Mouse (Mus musculus): ENCODE measurements around the gene Fyttd1.
"Not testable (repeated sequence)": the region's sequence is repeated elsewhere in the genome, so short reads cannot be mapped to it uniquely, and the experiment has no call there.

The Fyttd1 gene

DNA sequence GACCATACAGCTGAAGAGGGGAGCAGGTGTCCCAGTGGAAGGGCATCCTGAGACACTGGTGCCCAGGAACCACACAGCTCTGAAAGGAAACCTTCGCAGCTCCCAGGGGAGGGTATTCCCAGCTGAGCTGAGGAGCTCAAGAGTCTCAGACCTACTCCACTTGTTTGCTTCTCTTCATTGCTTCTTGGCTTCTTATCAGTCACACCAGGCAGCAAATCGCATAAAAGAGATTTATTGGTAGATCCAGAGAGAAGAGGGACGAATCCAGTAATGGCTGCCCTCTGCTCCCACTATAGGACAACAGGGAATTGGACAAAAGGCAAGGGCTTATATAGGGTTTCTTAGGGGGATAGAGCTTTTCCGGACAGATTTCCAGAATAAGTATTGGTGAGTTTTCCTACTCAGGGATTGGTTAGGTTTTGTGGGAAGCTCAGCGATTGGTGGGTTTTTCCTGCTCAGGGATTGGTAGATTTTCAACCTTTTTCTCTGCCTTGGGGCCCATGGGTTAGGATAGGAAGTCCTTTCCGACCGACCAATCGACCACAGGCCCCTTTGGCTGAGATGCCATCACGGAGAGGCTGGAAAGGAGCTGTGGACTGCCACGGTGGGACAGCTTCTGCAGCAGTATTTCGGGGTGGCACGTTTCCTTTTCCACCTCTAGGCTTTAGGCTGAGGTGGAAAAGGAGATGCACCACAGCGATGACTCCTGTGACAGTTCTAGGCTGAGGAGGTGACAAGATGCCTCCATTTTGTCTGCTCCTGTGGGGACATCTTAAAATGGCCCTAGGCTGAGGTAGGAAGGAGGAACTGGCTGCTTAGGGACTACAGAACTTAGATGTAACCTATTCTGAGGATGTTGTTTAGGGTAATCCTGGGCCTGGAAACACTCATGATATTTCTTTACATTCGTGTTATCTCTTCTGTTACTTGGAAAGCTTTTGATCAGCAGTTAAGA lies 1.9 kb downstream of the Fyttd1 start:
- DNase-seq (ENCODE audit: low spot score in 2 of 2), result no peak

DNA sequence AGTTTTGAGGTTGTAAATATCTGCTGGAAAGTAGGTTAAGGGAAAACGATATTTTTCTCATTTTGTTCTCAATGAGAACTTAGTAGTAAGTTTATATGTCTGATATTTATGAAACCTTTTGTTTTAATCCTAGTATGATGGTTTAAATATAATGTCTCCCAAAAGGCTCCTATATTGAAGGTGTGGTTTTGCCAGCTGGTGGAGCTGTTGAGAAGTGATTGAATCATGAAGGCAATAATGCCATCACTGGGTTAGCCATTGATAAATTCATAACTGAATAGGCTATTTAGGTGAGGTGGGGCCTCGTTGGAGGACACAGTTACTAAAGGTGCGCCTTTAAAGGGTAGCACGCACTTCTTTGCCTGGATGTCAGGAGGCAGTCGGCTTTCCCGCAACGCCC lies 4.2 kb downstream of the Fyttd1 start:
- no peak for DNase-seq (ENCODE audit: low spot score in 2 of 2)

DNA sequence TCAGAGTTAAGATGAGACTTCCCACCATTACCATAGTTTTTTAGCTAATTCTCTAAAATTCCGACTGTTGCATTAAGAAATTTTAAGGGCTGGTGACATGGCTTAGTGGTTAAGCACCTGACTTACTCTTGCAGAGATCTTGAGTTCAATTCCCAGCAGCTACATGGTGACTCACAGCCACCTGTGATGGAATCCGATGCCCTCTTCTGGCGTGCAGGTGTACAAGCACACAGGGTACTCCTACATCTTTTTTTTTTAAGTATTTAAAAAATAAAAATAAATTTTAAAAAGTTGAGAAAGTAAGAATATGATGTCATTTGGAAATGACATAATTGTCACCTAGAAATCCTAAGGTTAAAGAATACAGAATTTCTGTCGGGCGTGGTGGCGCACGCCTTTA lies 10.7 kb downstream of the Fyttd1 start:
- no peak for DNase-seq (ENCODE audit: low spot score in 2 of 2)

DNA sequence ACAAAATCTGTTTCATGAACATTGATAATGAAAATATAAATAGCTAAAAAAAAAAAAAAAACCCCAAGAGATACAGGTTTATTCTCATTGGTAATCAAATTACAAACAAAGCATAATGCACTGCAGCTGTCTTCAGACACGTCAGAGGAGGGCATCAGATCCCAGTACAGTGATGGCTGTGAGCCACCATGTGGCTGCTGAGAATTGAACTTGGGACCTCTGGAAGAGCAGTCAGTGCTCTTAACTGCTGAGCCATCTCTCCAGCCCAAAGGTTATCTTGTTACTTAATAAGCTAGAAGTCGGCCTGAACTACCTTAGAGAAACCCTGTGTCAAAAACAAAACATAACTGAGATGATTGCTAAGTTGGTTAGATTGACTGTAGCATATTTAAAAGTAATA lies 12.6 kb downstream of the Fyttd1 start:
- DNase-seq (ENCODE audit: low spot score in 2 of 2), result no peak

DNA sequence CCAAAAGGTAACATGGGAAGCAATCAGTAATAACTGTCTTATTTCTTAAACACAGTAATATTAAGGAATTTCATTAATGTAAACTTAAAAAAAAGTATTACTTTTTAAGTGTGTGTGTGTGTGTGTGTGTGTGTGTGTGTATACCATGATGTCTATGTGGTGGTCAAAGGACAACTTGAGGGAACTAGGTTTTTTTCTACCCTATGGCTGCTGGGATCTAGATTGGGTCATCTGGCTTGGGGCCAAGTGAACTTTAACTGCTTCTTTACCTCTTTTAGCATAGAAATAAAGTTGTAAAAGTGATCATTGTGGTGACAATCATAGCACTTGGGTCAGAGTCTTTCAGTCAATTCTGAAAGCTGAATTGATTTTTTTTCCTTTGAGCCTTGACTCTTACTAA lies 18.8 kb downstream of the Fyttd1 start:
- no peak for DNase-seq (ENCODE audit: low spot score in 2 of 2)

DNA sequence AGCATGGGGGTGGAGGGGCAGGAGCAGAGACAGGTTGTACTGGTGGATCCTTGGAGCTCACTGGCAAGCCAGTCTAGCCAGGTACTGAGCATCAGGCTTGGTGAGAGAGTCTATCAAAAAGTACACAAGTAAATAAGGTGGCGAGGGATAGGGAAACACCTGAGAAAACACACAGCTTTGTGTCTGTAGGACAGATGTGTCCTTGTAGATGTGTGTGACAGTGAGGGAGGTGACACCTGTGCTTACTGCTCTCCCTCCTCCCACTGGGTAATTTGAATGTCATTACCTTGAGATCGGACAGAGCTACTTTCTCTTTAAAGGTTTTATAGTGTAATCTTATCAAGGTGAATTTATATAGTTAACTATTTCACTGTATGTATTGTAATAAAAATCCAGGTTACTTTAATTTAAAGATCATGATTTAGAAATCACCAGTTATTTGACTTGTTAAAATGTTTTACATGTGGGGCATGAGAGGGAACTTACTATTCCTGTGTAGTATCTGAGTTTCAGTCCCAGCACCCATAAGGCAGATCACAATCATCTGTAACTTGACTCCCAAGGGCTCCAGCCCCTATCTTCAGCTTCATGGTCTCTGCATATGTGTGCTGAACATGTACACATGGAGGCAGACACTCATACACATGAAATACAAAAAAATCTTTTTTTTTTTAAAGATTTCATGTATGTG lies 24.2 kb downstream of the Fyttd1 start:
- DNase-seq (ENCODE audit: low spot score in 2 of 2), result no peak

DNA sequence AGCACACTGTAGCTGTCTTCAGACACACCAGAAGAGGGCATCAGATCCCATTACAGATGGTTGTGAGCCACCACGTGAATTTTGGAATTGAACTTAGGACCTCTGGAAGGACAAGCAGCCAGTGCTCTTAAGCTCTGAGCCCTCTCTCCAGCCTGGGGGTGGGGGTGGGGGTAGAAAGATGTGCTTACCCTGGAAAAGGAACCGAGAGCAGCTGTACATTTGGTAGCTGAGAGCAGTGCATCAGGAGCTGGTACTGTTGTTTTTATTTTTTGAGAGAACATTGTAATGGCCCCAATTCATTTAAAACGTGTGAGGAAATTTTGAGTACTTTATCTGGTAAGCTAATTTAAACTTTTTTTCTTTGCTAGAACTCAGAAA lies 24.7 kb downstream of the Fyttd1 start:
- no peak for DNase-seq (ENCODE audit: low spot score in 2 of 2)

DNA sequence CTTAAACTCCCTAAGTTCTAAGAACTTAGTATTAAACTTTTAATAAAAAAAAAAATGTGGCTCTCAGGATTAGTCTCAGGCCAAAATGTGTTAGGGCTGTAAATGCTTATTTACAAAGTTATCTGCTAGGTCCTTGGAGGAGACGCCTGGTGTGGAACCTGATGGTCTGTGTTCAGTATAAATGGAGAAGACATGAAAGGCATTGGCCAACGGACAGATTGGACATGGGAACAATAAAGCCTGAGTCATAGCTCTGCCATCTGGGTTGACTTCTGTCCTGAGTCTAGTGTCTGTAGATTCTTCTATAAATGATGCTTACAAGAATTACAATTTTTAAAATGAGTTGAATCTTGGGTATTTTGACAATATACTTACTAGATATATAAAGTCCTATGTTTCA lies 28.9 kb downstream of the Fyttd1 start:
- DNase-seq (ENCODE audit: low spot score in 2 of 2), result no peak

DNA sequence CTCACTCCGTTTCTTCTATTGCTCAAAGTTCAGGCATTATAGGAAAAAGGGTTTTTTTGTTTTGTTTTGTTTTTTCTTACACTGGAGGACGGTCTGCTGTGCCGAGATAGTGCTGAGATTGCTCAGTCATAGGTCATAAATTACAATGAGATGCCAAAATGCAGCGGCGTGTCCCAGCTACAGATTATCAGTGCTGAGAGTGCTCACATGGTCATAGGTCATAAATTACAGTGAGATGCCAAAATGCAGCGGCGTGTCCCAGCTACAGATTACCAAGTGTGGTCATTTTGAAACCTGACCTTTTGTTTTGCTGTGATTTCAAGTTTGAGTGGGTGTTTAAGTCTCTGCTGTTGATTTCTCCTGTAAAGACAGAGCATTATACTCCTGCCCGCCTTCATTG lies 29.4 kb downstream of the Fyttd1 start:
- no peak for DNase-seq (ENCODE audit: low spot score in 2 of 2)

DNA sequence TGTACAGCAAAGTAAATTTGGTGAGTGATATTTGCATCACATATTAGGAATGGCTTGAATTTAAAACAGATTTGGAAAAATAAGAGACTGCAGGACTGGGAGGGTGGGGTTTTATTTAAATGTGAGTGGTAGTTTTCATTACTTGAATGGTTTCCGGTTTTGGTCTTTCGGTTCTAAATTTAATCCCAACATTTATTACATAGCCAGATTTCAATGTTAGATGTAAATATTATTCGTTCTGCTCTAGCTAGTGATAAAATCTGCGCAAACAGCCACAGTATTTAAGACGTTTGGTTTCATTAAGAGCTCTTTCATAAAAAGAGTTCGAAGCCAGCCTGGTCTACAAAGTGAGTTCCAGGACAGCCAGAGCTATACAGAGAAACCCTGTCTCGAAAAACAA lies 35.9 kb downstream of the Fyttd1 start:
- DNase-seq (ENCODE audit: low spot score in 2 of 2), result no peak

DNA sequence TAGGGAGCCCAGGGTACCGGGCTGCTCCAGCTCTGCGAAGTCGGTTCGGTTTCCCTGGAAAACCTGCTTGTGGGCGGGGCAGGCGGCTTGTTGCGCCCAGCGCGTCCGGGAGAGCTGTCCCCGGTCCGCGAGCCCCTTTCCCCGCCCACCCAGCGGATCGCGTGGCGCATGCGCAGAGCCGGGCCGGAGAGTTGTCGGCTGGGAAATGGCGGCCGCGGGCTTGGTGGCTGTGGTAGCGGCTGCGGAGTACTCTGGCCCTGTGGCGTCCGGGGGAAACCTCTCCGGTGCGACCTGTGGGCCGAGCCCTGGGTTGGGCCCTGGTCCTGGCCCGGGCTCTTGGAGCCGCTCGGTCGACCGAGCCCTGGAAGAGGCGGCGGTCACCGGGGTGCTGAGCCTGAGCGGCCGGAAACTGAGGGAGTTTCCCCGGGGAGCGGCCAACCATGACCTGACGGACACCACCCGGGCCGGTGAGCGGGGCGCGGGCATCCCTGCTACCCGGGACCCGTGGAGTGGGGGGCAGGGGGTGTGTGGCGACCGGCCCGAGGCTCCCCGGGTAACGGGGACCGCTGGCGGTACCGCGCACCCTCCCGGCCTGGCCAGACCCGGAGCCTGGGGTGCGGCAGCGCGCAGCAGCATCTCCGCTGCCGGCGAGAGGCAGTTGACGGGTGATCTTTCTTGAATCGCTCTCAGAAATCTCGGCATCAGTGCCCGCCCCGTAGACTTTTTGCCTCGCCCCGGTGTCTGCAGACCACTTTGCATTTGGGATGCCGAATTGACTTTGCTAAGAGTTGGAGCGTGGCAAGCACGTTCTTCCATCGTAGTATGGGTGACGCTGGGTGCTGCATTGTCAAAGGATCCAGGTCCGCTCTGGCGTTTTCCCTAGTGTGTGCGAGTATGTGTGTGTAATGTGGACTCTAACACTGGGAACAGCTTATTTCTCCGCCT lies 36.9 kb downstream of the Fyttd1 start, which contains the start of gene Lrch3:
Lrch3 (plus strand) TSS at position 164 of the 945 bp plus-strand sequence.
- DNase-seq (ENCODE audit: low spot score in 2 of 2), result peak; percentile 93 to 95

DNA sequence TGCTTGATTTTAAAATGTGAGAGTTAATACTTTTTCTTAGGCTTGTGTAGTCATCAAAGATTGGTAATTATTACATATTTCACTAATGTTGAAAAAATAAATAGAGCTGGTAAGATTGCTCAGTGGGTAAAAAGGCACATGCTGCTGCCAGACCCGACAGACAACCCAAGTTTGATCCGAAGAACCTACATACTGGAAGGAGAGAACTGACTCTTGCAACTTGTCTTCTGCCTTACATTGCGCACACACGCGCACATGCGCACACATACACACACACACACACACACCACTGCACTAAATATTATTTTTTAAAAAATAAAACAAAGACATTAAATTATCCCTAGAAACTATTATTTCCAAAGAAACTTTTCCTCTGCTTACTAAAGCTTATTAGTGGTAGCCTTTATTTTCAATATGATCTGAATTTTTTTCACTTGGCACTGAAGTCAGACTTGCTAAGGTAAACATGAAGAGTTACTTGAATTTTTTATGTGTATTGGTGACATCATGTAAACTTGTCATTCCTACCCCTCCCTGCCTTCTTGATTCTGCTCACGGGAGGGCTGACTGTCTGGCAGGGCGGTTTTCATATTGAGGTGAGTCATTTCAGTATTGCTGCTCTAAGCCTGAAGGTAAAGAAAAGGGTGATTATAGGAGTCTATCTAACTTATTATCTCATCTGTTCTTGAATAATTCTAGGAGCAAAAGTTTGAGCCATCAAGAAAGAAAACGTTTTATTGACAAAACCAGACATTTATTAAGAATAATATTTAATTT lies 38.2 kb downstream of the Fyttd1 start:
- DNase-seq (ENCODE audit: low spot score in 2 of 2), result no peak

DNA sequence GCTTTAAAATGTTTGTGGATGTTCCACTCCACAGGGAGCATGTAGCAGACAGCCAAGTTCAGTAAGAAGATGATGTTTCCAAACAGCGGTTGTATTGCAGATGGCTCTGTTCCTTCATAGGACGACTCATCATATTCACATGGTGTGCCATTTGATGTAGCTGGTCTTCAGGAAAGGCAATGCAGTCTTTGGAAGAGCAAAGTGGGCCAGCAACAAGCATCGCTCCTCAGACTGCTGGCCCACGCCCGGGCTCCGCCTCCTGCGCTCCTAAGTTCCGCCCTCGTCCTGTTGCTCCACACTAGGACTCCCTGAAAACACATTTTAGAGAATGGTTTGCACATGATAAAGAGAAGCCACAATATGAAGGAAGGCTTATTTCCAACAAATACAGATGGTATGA lies 49.3 kb downstream of the Fyttd1 start:
- not testable (repeated sequence) for DNase-seq (ENCODE audit: low spot score in 2 of 2)

DNA sequence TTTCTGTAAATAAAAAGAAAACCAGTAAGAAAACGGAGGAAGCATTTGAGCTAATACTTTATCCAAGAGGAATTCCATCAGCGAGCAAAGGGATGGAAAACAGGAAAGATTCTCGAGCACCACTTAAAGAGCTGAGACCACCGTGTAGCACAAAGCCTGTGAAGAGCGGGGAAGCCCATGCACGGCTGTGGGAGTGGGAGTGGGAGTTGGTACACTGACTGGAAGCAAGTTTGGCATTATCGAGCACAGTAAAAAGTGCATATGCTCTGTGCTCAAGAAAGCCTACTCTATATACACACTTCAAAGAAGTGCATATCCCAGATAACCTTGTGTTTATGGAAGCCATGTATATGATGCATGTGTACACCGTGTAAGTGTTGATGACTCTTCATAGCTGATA lies 49.7 kb downstream of the Fyttd1 start:
- no peak for DNase-seq (ENCODE audit: low spot score in 2 of 2)

DNA sequence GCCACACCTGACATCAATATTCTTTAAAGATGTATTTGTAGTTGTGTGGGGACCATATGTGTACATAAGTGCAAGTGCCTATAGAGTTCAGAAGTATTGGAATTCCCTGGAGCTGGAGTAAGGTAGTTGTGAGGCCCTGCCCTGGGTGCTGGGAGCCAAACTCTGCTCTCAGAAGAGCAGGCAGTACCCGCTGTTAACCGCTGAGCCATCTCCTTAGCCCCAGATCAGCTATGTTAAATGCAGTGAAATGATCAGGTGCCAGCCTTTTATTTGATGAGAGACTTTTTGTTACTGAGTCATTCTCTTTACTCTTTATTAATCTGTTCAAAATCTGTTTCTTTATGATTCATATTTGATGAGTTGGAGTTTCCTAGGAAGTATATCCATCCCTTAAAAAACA lies 52.6 kb downstream of the Fyttd1 start:
- no peak for DNase-seq (ENCODE audit: low spot score in 2 of 2)

DNA sequence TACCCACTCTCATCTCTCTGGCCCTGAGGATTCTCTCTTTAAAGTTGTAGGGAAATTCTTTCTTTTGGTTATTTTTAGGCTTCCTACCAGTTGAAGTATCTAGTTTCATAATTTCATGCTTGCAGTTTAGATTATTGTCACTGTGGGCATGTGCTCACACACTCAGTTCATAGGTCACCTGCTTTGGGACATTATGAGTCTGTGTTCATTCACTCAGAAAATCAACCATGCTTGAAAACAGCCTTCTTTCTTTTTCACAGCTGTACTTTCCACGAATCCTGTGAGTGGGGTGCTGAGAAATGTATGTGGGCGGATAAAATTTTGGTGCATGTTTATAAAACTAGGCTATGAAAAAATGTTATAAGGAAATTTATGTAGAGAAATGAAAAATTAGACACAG lies 57.2 kb downstream of the Fyttd1 start:
- no peak for DNase-seq (ENCODE audit: low spot score in 2 of 2)

DNA sequence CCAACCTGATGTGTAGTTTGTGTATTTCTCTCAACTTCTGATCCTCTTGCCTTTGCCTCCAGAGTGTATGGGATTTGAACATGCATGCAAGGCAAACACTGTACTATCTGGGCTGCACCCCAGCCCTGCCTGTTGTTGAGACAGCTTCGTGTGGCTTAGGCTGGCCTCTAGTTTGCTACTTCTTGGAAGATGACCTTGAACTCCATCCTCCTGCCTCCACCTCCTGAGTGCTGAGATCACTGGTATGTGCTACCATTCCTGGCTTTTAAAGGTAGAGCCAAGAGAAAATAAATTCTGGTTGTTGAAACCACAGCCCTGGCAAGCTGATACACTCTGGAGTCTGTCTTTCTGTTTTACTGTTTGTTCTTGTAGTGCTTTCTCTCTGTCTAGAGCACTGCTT lies 57.8 kb downstream of the Fyttd1 start:
- no peak for DNase-seq (ENCODE audit: low spot score in 2 of 2)

DNA sequence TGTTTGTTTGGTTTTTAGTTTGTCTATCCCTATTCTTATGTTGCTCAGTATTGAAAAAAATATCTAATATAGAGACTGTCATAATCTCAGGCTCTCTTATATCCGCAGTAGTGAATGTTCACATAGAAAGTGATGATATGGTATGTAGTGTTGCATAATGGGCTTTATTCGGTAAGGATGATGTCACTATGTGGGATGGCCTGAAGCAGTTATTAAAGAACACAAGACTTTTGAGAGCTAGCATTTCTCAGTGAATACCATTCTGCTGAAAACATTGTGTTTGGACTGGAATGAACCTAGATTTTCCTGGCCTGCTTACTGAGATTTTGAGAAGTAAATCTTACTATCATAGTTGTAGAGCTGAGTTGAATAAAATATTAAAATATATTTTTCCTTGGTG lies 60.1 kb downstream of the Fyttd1 start:
- no peak for DNase-seq (ENCODE audit: low spot score in 2 of 2)

DNA sequence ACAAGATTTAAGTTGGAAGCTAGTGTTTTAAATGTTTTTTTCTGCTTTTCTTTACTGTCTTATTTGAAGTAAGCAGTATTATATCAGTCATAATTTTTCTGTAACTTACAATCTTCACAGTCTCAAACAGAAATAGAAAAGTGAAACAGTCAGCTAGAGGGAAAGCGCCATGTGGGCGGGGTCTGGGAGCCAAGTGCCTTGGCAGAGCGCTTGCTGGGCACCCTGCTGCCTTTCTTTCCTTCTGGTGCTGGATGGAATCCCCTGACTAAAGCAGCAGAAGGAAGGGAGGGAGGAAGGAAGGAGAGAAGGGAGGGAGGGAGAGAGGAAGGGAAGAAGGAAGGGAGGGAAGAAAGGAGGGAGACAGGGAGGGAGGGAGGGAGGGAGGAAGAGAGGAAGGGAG lies 62.0 kb downstream of the Fyttd1 start:
- peak in 1 of 2 experiments; percentile 15 for DNase-seq (ENCODE audit: low spot score in 2 of 2)

DNA sequence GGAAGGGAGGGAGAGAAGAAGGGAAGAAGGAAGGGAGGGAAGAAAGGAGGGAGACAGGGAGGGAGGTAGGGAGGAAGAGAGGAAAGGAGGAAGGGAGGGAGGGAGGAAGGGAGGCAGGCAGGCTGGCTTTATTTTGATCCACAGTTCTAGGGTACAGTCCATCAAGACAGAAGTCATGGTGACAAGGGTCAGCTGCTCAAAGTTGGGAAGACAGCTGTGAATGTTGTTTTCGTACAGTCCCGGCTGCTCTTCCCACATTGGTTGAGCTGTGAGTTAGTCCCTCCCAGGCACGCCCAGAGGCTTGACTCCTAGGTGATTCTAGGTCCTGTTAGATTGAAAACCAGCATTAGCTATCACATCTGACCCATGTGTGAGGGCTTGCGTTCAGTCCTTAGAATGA lies 62.4 kb downstream of the Fyttd1 start:
- DNase-seq (ENCODE audit: low spot score in 2 of 2), result not testable (repeated sequence)

DNA sequence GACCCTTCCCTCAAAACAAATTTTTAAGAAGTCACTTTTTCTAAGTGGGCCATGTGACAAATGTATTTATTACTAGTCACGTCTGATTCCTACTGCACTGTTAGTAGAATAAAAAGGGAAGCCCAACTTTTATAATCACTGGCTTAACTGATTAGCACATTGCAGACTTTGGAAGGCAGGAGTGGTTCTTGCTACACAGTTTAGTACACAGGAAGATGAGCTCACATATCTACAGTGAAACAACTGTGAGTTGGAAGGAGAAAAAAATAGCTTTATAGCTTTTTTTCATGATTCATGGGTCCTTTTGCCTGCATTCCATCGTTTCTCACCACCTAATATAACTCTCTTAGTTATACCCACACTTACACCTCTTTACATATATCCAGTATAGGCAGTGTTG lies 63.9 kb downstream of the Fyttd1 start:
- not testable (repeated sequence) for DNase-seq (ENCODE audit: low spot score in 2 of 2)

Data from cerebellum, postnatal 4 days (tissue).